Mouse (Mus musculus): ENCODE measurements around the gene Ints2. TPM values are rescaled to one million over a fixed set of nuclear protein-coding genes. Genes with fewer than 3 reads are reported as not detected.

Gene Ints2
- polyA plus RNA-seq, 2 experiments, result 29.4 to 29.6 TPM

GRCm38 (mm10) chr11:86257054-86257453 is 321 bp downstream of the Ints2 start:
- under 1% methylated on average over 22 of the region's 22 CpGs for WGBS
- ATAC-seq (ENCODE audit: low FRiP score, low read depth) (peak; percentile 42), DNase-seq (ENCODE audit: low spot score) (peak; percentile 6)
- no peak for TF ChIP-seq POLR2A (IDR thresholded peaks at IDR 0.05; ENCODE audit: borderline replicate concordance, extremely low read depth, insufficient read depth, insufficient read length)
- H3K27ac ChIP-seq (replicated peaks; ENCODE audit: low read depth, low read length), result peak overlapping the region; percentile 53
- peak overlapping the region; percentile 69 for H3K9ac ChIP-seq (ENCODE audit: low read depth, low read length, severe bottlenecking)
- no peaks in the 10 kb centered on the region for H3K27me3 ChIP-seq (ENCODE audit: control insufficient read depth, insufficient read depth, low read length)
- H3K4me1 ChIP-seq (ENCODE audit: control insufficient read depth, insufficient read depth, low read length), result peaks cover 6% of the 10 kb centered on the region; the same call in 1 of the 2 replicates
- H3K4me2 ChIP-seq (replicated peaks; ENCODE audit: low read depth, low read length, severe bottlenecking), result peak overlapping the region; percentile 54
- H3K4me3 ChIP-seq (replicated peaks; ENCODE audit: low read length), result peak overlapping the region; percentile 60
- peaks cover 13% of the 10 kb centered on the region for H3K36me3 ChIP-seq (ENCODE audit: control insufficient read depth, insufficient read depth, low read length)
- no peaks in the 10 kb centered on the region for H3K9me3 ChIP-seq (ENCODE audit: control insufficient read depth, low read length)

DNA sequence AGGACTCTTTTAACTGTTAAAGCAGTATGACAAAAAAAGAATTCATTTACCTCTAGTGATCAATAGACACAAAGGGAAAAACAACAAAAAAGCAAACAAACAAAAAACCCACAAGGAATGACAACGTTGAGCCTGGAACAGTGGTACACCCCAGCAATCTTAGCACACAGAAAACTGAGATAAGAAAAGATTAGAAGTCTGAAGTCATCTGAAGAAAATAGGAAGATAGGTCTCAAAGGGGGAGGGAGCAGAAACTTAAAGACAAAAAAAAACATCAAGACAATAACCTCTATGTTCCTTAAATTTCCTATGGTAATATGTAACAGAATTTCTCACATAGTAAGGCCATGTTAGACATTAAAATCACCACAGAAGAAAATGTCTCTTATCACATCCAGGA is 4.0 kb downstream of the Ints2 start:
- H3K4me3 ChIP-seq (replicated peaks; ENCODE audit: low read length), result no peak overlapping the region
- H3K9me3 ChIP-seq (ENCODE audit: control insufficient read depth, low read length), result no peaks in the 10 kb centered on the region
- TF ChIP-seq POLR2A (IDR thresholded peaks at IDR 0.05; ENCODE audit: borderline replicate concordance, extremely low read depth, insufficient read depth, insufficient read length), result no peak
- 82% methylated on average over 1 of the region's 1 CpGs for WGBS
- H3K27ac ChIP-seq (replicated peaks; ENCODE audit: low read depth, low read length), result no peak overlapping the region
- H3K36me3 ChIP-seq (ENCODE audit: control insufficient read depth, insufficient read depth, low read length), result peaks cover 44% of the 10 kb centered on the region
- no peak overlapping the region for H3K9ac ChIP-seq (ENCODE audit: low read depth, low read length, severe bottlenecking)
- no peak overlapping the region for H3K4me2 ChIP-seq (replicated peaks; ENCODE audit: low read depth, low read length, severe bottlenecking)
- ATAC-seq (ENCODE audit: low FRiP score, low read depth) (no peak), DNase-seq (ENCODE audit: low spot score) (no peak)
- H3K4me1 ChIP-seq (ENCODE audit: control insufficient read depth, insufficient read depth, low read length), result peaks cover 6% of the 10 kb centered on the region; the same call in 1 of the 2 replicates
- no peaks in the 10 kb centered on the region for H3K27me3 ChIP-seq (ENCODE audit: control insufficient read depth, insufficient read depth, low read length)

DNA sequence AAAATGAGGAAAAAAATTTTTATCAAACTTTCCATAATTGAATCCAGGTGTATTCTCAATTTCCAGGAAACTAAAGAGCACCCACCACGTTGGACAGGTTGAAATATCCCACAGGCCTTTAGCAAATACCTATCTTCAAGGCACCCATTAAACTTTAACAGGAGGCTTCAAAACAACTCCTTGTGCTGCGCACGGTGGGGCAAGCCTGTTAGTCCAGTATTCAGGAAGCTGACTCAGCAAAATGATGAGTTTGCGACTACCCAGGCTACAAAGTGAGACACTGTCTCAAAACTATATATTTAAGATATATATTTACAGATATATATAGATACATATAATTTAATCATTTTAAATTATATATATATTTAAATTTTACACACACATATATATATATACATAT is 24.9 kb downstream of the Ints2 start:
- no peak for DNase-seq (ENCODE audit: low spot score)
- H3K27me3 ChIP-seq (ENCODE audit: control insufficient read depth, insufficient read depth, low read length), result no peaks in the 10 kb centered on the region
- no peak for TF ChIP-seq POLR2A (IDR thresholded peaks at IDR 0.05; ENCODE audit: borderline replicate concordance, extremely low read depth, insufficient read depth, insufficient read length)
- peaks cover 71% of the 10 kb centered on the region for H3K36me3 ChIP-seq (ENCODE audit: control insufficient read depth, insufficient read depth, low read length)
- no peak overlapping the region for H3K4me2 ChIP-seq (replicated peaks; ENCODE audit: low read depth, low read length, severe bottlenecking)
- WGBS, result 45% methylated on average over 4 of the region's 4 CpGs
- no peak for ATAC-seq (ENCODE audit: low FRiP score, low read depth)
- H3K9ac ChIP-seq (ENCODE audit: low read depth, low read length, severe bottlenecking), result no peak overlapping the region
- no peak overlapping the region for H3K27ac ChIP-seq (replicated peaks; ENCODE audit: low read depth, low read length)
- H3K4me3 ChIP-seq (replicated peaks; ENCODE audit: low read length), result no peak overlapping the region
- no peaks in the 10 kb centered on the region for H3K4me1 ChIP-seq (ENCODE audit: control insufficient read depth, insufficient read depth, low read length)
- H3K9me3 ChIP-seq (ENCODE audit: control insufficient read depth, low read length), result no peaks in the 10 kb centered on the region

GRCm38 (mm10) chr11:86231781-86232350 is 25.5 kb downstream of the Ints2 start:
- 97% methylated on average over 13 of the region's 13 CpGs for WGBS
- TF ChIP-seq POLR2A (IDR thresholded peaks at IDR 0.05; ENCODE audit: borderline replicate concordance, extremely low read depth, insufficient read depth, insufficient read length), result no peak

GRCm38 (mm10) chr11:86226646-86227180 is 30.7 kb downstream of the Ints2 start:
- TF ChIP-seq POLR2A (IDR thresholded peaks at IDR 0.05; ENCODE audit: borderline replicate concordance, extremely low read depth, insufficient read depth, insufficient read length), result no peak
- ATAC-seq (ENCODE audit: low FRiP score, low read depth), result no peak
- no peaks in the 10 kb centered on the region for H3K9me3 ChIP-seq (ENCODE audit: control insufficient read depth, low read length)
- no peak overlapping the region for H3K4me2 ChIP-seq (replicated peaks; ENCODE audit: low read depth, low read length, severe bottlenecking)
- H3K4me1 ChIP-seq (ENCODE audit: control insufficient read depth, insufficient read depth, low read length), result no peaks in the 10 kb centered on the region
- no peak for DNase-seq (ENCODE audit: low spot score)
- H3K9ac ChIP-seq (ENCODE audit: low read depth, low read length, severe bottlenecking), result no peak overlapping the region
- H3K36me3 ChIP-seq (ENCODE audit: control insufficient read depth, insufficient read depth, low read length), result peaks cover 77% of the 10 kb centered on the region
- 85% methylated on average over 8 of the region's 8 CpGs for WGBS
- H3K27me3 ChIP-seq (ENCODE audit: control insufficient read depth, insufficient read depth, low read length), result no peaks in the 10 kb centered on the region
- no peak overlapping the region for H3K27ac ChIP-seq (replicated peaks; ENCODE audit: low read depth, low read length)
- no peak overlapping the region for H3K4me3 ChIP-seq (replicated peaks; ENCODE audit: low read length)

More at GRCm38 (mm10) chr11:86231781-86232350, 25.5 kb downstream of the Ints2 start:
- H3K4me2 ChIP-seq (replicated peaks; ENCODE audit: low read depth, low read length, severe bottlenecking), result no peak overlapping the region
- H3K36me3 ChIP-seq (ENCODE audit: control insufficient read depth, insufficient read depth, low read length), result peaks cover 72% of the 10 kb centered on the region
- ATAC-seq (ENCODE audit: low FRiP score, low read depth) (no peak), DNase-seq (ENCODE audit: low spot score) (no peak)
- H3K4me1 ChIP-seq (ENCODE audit: control insufficient read depth, insufficient read depth, low read length), result no peaks in the 10 kb centered on the region
- H3K4me3 ChIP-seq (replicated peaks; ENCODE audit: low read length), result no peak overlapping the region
- H3K27ac ChIP-seq (replicated peaks; ENCODE audit: low read depth, low read length), result no peak overlapping the region
- H3K9me3 ChIP-seq (ENCODE audit: control insufficient read depth, low read length), result no peaks in the 10 kb centered on the region
- no peak overlapping the region for H3K9ac ChIP-seq (ENCODE audit: low read depth, low read length, severe bottlenecking)
- H3K27me3 ChIP-seq (ENCODE audit: control insufficient read depth, insufficient read depth, low read length), result no peaks in the 10 kb centered on the region

All from limb, embryonic 14.5 days (tissue).